Mouse (Mus musculus) fat pad, adult 2 months (tissue): ENCODE results near the gene Prdm5.

ENCODE experiments used
- DNase-seq: peaks from one replicate; pipeline ENCODE4 v3.0.0-alpha.2; 2011; ENCODE audit warnings: low read depth, low spot score; ENCODE audit errors: extremely low read depth

Gene Prdm5

DNA sequence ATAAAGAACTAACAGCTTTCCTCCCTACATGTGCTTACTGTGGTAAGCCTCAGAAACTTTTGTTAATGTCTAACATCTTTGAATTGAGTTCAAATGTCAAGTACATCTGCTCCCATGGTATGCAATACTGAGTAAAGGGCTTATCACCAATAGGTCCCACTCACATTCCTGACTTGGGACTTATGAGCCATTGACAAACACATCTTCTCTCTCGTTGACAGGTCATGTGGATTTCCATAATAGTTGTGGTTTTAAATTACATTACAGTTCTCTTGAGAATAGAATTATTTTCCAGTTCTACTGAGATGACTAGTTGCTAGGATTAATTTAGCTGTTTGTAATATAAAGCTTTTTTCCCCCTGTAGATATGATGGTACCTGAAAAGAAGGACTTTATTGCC, 49.9 kb downstream of the Prdm5 start:
- no peak for DNase-seq

DNA sequence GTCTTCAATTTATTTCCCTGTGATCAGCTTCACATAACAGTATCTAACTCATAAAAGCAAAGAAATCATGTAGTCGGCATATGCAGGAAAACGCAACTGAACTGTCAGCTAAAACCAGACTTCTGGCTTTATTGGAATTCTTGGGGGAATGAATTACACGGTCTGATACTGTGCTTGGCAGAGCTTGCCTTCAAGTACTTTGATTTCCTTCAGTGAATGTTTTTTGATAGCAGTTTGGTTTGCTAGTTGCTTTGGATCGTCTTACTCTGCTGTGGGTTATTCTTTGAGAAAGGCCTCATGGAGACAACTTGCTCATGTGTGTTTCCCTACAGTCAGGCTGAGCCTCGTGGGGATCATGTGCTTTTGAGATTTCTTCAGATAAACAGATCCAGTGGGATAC, 52.7 kb downstream of the Prdm5 start:
- DNase-seq: no peak

- no peak for DNase-seq
These were observed 55.2 kb downstream of the Prdm5 start for GRCm38 (mm10) chr6:65834013-65834412.

DNA sequence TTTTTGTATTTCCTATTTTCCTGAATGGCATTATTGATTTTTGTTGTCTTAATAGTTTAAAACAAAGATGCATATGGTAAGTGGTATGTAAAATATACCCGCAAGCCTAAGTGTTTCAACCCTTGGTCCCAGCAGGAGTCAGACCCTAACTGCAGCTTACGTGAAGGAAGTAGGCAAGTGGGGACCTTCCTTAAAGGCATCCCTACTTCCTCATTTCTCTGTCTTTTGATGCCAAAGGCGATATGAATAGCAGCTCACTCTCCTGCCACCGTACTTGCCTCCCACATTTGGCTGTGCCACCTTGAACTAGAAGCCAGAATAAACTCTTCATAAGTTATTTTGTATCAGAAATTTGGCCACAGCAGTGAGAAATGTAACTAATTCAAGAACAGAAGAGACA, 63.8 kb downstream of the Prdm5 start:
- no peak for DNase-seq

DNA sequence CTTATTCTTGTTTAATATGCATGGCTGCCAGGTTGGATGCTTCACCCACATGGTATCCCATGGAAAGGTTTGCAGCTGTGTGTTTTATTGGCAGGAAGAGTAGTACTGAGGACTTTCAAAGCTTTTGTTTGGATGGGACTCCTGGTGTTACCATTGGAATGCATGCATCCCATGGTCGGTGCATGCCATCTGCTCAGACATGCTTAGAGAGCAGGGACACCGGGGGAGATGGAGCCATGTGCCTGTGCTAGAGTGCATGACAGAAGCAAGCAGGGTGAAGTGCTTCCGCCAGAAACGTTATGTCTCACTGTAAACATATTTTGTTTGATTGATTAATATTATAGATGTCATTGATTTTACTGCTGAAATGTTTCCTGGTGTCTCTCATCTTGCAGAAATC, 70.3 kb downstream of the Prdm5 start:
- DNase-seq: no peak

GRCm38 (mm10) chr6:65849687-65850086, 70.9 kb downstream of the Prdm5 start:
- no peak for DNase-seq

- DNase-seq: no peak
These were observed 71.4 kb downstream of the Prdm5 start for GRCm38 (mm10) chr6:65850221-65850620.

DNA sequence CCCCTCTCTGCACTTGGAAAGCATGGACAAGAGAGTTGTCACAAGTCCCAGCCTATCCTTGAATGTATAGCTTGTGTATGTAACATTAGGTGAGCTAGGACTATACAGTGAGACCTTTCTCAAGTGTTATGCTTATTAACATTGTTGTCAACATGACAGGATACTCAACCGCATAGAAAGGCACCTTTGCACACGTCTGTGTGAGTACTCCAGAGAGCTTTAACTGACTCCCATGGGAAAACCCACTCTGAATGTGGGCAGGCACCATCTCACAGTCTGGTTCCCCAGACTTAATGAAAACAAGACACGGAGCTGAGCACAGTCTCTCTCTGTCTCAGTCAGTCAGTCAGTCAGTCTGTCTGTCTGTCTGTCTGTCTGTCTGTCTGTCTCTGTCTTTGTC, 75.2 kb downstream of the Prdm5 start:
- no peak for DNase-seq

DNA sequence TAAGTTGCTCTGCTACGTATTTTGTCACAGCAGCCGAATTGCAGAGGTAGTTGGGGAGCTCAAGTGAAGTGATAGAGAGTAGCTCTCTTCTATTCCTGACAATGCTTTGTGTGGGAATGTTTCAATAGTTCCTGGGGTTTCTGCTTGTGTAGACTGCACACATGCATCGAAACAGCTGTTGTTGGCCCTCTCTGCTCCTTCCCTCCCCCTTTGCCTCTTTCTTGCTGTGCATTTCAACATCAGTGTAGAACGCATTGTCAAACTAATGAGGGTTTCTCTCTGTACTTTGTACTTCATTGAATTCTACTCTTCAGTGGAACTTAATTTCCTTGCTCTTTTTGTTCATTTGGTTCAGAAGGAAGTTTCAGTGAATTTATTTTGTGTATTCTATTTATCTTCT, 75.8 kb downstream of the Prdm5 start:
- DNase-seq: no peak

DNA sequence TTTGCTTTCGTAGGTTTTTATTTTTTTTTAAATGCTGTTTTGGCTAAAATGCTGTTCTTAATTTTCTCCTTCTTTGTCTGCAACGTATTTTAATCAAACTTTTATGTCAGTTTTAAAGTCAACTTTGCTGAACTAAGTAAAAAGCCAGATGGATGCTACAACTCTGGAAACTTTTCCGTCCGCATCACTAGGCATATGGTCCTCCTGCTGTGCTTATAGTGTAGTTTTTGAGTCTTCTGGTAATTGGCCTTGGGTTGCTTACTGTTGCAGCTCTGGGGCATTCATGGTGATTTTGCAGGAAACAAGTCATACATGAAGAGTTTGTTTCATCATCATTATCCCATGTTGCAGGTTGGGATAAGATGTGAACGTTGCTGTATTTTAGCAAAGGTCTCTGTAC, 81.8 kb downstream of the Prdm5 start:
- no peak for DNase-seq

- no peak for DNase-seq
These were observed 84.0 kb downstream of the Prdm5 start for GRCm38 (mm10) chr6:65862836-65863235.

DNA sequence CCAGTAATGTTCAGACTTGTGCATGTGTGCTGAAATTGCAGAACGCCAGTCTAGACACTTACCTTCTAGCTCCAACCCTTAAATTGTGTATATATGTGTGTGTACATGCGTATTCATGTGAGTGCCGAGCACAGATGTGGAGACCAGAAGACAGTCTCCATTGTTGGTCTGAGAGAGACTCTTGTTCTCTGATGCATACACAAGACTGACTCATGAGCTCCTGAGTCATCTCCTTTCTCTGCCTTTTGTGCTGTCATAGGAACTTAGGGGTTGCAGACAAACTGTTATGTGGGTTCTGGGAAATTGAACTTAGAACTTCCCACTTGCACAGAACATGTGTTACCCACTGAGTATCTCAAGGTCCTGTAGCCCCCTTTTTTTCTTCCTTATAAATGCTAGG, 85.4 kb downstream of the Prdm5 start:
- DNase-seq: no peak

GRCm38 (mm10) chr6:65864919-65865318, 86.1 kb downstream of the Prdm5 start:
- DNase-seq: no peak

DNA sequence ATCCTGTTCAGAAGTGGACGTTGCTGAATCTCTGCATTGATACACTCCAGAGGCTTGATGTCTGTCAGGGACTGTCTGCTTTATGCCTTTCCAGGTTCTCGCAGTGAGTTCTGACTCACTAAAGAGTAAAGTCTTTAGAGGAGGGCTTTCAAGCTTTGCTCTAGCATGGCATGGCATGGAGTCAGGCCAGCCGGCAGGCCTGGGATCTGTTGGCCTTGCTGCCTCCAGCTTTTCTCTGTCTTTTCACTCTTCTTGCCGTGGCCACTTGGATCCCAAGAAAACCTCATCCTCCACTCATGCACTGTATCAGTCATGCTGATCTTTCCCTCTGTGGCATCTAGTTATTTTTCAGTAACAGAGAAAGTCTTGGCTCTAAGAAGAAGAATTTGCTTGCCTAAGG, 87.1 kb downstream of the Prdm5 start:
- DNase-seq: no peak

GRCm38 (mm10) chr6:65871754-65872278, 93.0 kb downstream of the Prdm5 start:
- DNase-seq: no peak

- no peak for DNase-seq
These were observed 99.5 kb downstream of the Prdm5 start for GRCm38 (mm10) chr6:65878300-65878699.

GRCm38 (mm10) chr6:65888835-65889234, 110.0 kb downstream of the Prdm5 start:
- no peak for DNase-seq

DNA sequence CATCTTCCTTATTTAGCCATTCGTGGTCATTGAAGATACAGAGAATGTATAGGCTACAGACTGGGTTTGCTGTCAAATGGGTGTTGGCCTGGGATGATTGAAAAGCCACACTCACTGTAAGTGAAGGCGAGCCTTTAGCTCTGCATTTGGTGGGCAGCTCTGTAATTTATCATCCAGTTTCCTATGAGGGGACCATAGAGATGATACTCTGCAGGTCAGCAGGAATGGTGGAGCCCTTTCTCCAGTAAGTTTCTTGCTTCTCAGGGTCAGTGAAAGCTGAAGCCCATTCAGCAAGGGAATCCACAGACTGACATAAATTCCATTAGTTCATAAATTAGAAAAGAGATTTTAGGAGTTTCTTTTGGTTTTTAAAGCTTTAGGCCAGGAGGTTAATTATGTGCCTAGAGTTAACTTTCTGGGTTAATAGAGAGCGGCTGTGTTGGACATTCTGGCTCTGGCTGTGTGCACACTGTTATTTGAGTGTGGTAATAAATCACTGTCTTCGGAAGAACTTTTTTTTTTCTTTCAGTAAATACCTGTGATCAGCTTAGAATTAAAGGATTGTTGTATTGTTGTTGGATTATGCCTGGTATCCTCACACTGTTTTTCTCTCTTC, 113.4 kb downstream of the Prdm5 start:
- DNase-seq: no peak

- no peak for DNase-seq
These were observed 127.9 kb downstream of the Prdm5 start for GRCm38 (mm10) chr6:65906657-65907182.

- DNase-seq: no peak
These were observed 136.6 kb downstream of the Prdm5 start for GRCm38 (mm10) chr6:65915421-65915820.

GRCm38 (mm10) chr6:65921703-65922102, 142.9 kb downstream of the Prdm5 start:
- DNase-seq: no peak

- no peak for DNase-seq
These were observed 144.8 kb downstream of the Prdm5 start for GRCm38 (mm10) chr6:65923501-65924084.
